Mouse (Mus musculus) leukemia stem cell, adult 10-12 weeks (primary cell): ENCODE data around the gene Usp25. TPM values are rescaled to one million over a fixed set of nuclear protein-coding genes. Genes with fewer than 3 reads are reported as not detected.

Experiments used
- polyA plus RNA-seq: library from polyadenylated mRNA; stranded (reverse); fragments of >175 nt; gene quantifications from 2 replicates; pipeline ENCODE4 v1.2.3, GENCODE M21; 2012; ENCODE audit warnings: low replicate concordance

Gene Usp25
- polyA plus RNA-seq, result 34.4 and 61.1 TPM in 2 replicates

GRCm38 (mm10) chr16:77013427-77014320 lies at the start of gene Usp25:
TSS of gene Usp25 (plus strand) at chr16:77013706.

